Mouse (Mus musculus) lung, postnatal 0 days (tissue): ENCODE measurements around the gene Lpin3. TPM values are rescaled to one million over a fixed set of nuclear protein-coding genes. Genes with fewer than 3 reads are reported as not detected.

ENCODE experiments used
- ATAC-seq: fragments of 200-750 bp; cut with Nextera tagmentation; 2 replicates; pipeline ENCODE4 v1.8.0; 2017; ENCODE audit warnings: moderate library complexity
- DNase-seq: peaks from one replicate; pipeline ENCODE4 v3.0.0-alpha.2; 2016; ENCODE audit warnings: low spot score
- H3K27ac ChIP-seq: fragments of 300-500 bp; sonication (generic); 2 replicates; pipeline ENCODE4 v1.5.1; 2014; ENCODE audit warnings: antibody characterized with exemption, mild to moderate bottlenecking, low read length, mixed read lengths
- H3K27me3 ChIP-seq: fragments of 300-500 bp; sonication (generic); replicated peaks from 2 replicates; pipeline ENCODE4 v1.6.1; 2014; ENCODE audit warnings: low read length, mixed read lengths; ENCODE audit not compliant: insufficient read depth
- H3K36me3 ChIP-seq: fragments of 300-500 bp; sonication (generic); 2 replicates; pipeline ENCODE4 v1.6.1; 2014; ENCODE audit warnings: low read length, mixed read lengths; ENCODE audit not compliant: insufficient read depth
- H3K4me1 ChIP-seq: fragments of 300-500 bp; sonication (generic); 2 replicates; pipeline ENCODE4 v1.6.1; 2014; ENCODE audit warnings: antibody characterized with exemption, low read depth, low read length, mixed read lengths; ENCODE audit not compliant: insufficient read depth
- H3K4me2 ChIP-seq: fragments of 300-500 bp; sonication (generic); replicated peaks from 2 replicates; pipeline ENCODE4 v1.6.1; 2014; ENCODE audit warnings: low read depth, mild to moderate bottlenecking, low read length, moderate library complexity, mixed read lengths
- H3K4me3 ChIP-seq: fragments of 300-500 bp; sonication (generic); 2 replicates; pipeline ENCODE4 v1.5.1; 2014; ENCODE audit warnings: low read depth, low read length
- H3K9ac ChIP-seq: fragments of 300-500 bp; sonication (generic); replicated peaks from 2 replicates; pipeline ENCODE4 v1.6.1; 2014; ENCODE audit warnings: low read depth, mild to moderate bottlenecking
- H3K9me3 ChIP-seq: fragments of 300-500 bp; sonication (generic); 2 replicates; pipeline ENCODE4 v1.6.1; 2016; ENCODE audit warnings: low read length, mixed read lengths
- CTCF ChIP-seq: IDR thresholded peaks from 2 replicates; pipeline ENCODE4 v1.5.1; 2016; ENCODE audit warnings: antibody characterized with exemption, mild to moderate bottlenecking
- EP300 ChIP-seq: IDR thresholded peaks from 2 replicates; pipeline ENCODE4 v1.6.1; 2016; ENCODE audit warnings: antibody characterized with exemption, mild to moderate bottlenecking, control low read depth
- WGBS: fragments of 180-500 bp; shearing (Covaris S2); extraction: QIAGEN DNeasy Blood & Tissue Kit; methylation state at CpG from one replicate; pipeline ENCODE4 v1.1.7; 2014; 5-methylcytosine and 5-hydroxymethylcytosine counted together
- polyA plus RNA-seq: library from polyadenylated mRNA; unstranded; fragments of >200 nt; fragmentation: Nextera tagmentation; extraction: Ambion mirVana; gene quantifications from 2 replicates; pipeline ENCODE4 v1.2.1, GENCODE M21; 2015

Gene Lpin3
- polyA plus RNA-seq, 1 experiment from 2014 or later, result 4.5 TPM

GRCm38 (mm10) chr2:160854687-160855086, 25.8 kb upstream of the Lpin3 start:
- H3K4me2 ChIP-seq, result no peak overlapping the region
- H3K36me3 ChIP-seq, result no peaks in the 10 kb centered on the region
- no peak overlapping the region for H3K27ac ChIP-seq
- ATAC-seq (no peak), DNase-seq (no peak)
- H3K9ac ChIP-seq, result no peak overlapping the region
- no peaks in the 10 kb centered on the region for H3K4me1 ChIP-seq
- no peaks in the 10 kb centered on the region for H3K27me3 ChIP-seq
- no peak overlapping the region for H3K4me3 ChIP-seq
- no peak for TF ChIP-seq EP300
- no peak for TF ChIP-seq CTCF
- H3K9me3 ChIP-seq, result no peaks in the 10 kb centered on the region

- Histone ChIP-seq H3K4me1 (no peaks in the 10 kb centered on the region), H3K27me3 (no peaks in the 10 kb centered on the region), H3K4me2 (no peak overlapping the region), H3K9me3 (no peaks in the 10 kb centered on the region), H3K27ac (no peak overlapping the region), H3K36me3 (no peaks in the 10 kb centered on the region), H3K4me3 (no peak overlapping the region), H3K9ac (no peak overlapping the region)
- WGBS, result 79% methylated on average over 5 of the region's 5 CpGs
- DNase-seq, result no peak
- ATAC-seq, result no peak
- TF ChIP-seq EP300, result no peak
- TF ChIP-seq CTCF, result peak; percentile 28
Measured at GRCm38 (mm10) chr2:160856359-160857102, 23.9 kb upstream of the Lpin3 start.

GRCm38 (mm10) chr2:160860363-160860762, 20.1 kb upstream of the Lpin3 start:
- 49% methylated on average over 1 of the region's 1 CpGs for WGBS
- no peak overlapping the region for H3K27ac ChIP-seq
- no peaks in the 10 kb centered on the region for H3K4me1 ChIP-seq
- TF ChIP-seq EP300, result no peak
- no peak for TF ChIP-seq CTCF
- no peak for ATAC-seq
- H3K36me3 ChIP-seq, result no peaks in the 10 kb centered on the region
- no peaks in the 10 kb centered on the region for H3K9me3 ChIP-seq
- no peak overlapping the region for H3K4me3 ChIP-seq
- DNase-seq, result no peak
- no peak overlapping the region for H3K4me2 ChIP-seq
- no peaks in the 10 kb centered on the region for H3K27me3 ChIP-seq
- no peak overlapping the region for H3K9ac ChIP-seq

DNA sequence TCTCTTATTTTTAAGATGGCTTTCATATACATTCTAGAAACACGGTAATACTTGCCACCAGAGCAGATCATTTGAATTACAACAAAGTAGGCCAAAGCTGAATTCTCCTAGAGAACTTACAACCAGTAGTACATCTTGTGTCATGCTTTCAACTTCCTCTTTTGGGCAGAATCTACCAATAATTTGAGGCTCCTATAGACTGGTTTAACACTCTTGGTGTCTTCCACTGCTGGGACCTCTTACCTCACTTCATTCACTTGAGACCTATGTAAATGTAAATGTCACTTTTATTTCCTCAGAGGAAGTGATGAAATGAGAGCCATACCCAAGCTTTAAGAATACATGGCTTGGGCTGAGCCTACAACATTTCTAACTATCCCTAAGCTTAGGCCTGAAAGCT, 16.4 kb upstream of the Lpin3 start:
- Histone ChIP-seq H3K4me2 (no peak overlapping the region), H3K9me3 (no peaks in the 10 kb centered on the region), H3K4me1 (no peaks in the 10 kb centered on the region), H3K9ac (no peak overlapping the region), H3K36me3 (no peaks in the 10 kb centered on the region), H3K27ac (no peak overlapping the region), H3K27me3 (no peaks in the 10 kb centered on the region), H3K4me3 (no peak overlapping the region)
- no peak for TF ChIP-seq EP300
- TF ChIP-seq CTCF, result no peak
- WGBS, result 84% methylated on average over 1 of the region's 1 CpGs
- no peak for ATAC-seq
- no peak for DNase-seq

DNA sequence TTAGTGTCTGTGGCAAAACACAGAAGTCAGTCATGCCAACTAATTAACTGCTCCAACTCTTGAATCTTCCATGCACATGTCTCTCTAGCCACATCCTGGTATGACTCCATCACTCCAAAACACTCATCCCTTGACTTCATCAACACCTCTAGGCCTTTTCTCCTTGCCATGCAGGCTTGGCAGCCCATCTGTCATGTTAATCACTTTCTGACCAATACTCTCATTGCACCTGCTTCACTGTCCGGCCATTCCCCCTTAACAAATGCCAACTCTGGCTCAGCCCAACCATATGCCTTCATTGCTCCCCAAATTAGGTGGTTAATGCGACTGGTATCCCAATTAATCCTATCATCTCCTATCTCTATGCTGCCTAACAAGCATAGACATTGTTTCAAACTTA, 15.2 kb upstream of the Lpin3 start:
- Histone ChIP-seq H3K9ac (no peak overlapping the region), H3K36me3 (no peaks in the 10 kb centered on the region), H3K27ac (no peak overlapping the region), H3K4me2 (no peak overlapping the region), H3K4me3 (no peak overlapping the region), H3K9me3 (no peaks in the 10 kb centered on the region), H3K4me1 (no peaks in the 10 kb centered on the region), H3K27me3 (no peaks in the 10 kb centered on the region)
- DNase-seq (no peak), ATAC-seq (no peak)
- WGBS, result 89% methylated on average over 2 of the region's 2 CpGs
- TF ChIP-seq CTCF (no peak), EP300 (no peak)

DNA sequence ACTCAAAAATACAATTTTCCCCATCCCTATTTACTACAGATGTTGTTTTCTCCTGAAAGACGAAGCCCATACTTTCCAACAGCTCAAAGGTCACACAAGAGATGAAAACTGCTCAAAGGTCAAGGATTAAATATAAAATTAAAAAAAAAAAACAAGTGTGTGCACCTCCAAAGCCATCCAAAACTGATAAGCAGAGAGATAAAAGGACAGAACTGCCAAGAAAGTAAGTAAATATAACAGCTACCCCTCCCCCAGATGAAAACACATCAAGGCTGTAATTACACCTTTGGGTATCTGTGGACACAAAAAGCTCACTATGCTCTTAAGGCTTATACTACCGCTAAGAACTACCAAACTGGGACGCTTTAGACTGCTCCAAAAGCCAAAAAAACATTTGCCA, 11.0 kb upstream of the Lpin3 start:
- Histone ChIP-seq H3K4me2 (no peak overlapping the region), H3K4me3 (no peak overlapping the region), H3K9ac (no peak overlapping the region), H3K27me3 (no peaks in the 10 kb centered on the region), H3K9me3 (no peaks in the 10 kb centered on the region), H3K27ac (no peak overlapping the region), H3K36me3 (no peaks in the 10 kb centered on the region), H3K4me1 (no peaks in the 10 kb centered on the region)
- 77% methylated on average over 3 of the region's 3 CpGs for WGBS
- ATAC-seq, result no peak
- DNase-seq, result no peak
- TF ChIP-seq EP300, result no peak
- no peak for TF ChIP-seq CTCF

- H3K4me1 ChIP-seq, result no peaks in the 10 kb centered on the region
- H3K27me3 ChIP-seq, result no peaks in the 10 kb centered on the region
- no peak for DNase-seq
- TF ChIP-seq CTCF (no peak), EP300 (no peak)
- no peaks in the 10 kb centered on the region for H3K9me3 ChIP-seq
- H3K4me2 ChIP-seq, result peak overlapping the region; percentile 23; the same call in 1 of the 2 replicates
- H3K27ac ChIP-seq, result no peak overlapping the region
- H3K9ac ChIP-seq, result no peak overlapping the region; the same call in 1 of the 2 replicates
- WGBS, result 68% methylated on average over 3 of the region's 3 CpGs
- ATAC-seq, result no peak
- peak overlapping the region; percentile 6; the same call in 1 of the 2 replicates for H3K4me3 ChIP-seq
- H3K36me3 ChIP-seq, result no peaks in the 10 kb centered on the region
Measured at GRCm38 (mm10) chr2:160871310-160871709, 9.2 kb upstream of the Lpin3 start.
